Mouse (Mus musculus): Measurements from ENCODE around the gene Ptcd3.

GRCm38 (mm10) chr6:71909840-71910239 lies 1.3 kb upstream of the Ptcd3 start:
- TF ChIP-seq CTCF (conservative IDR thresholded peaks at IDR 0.05; ENCODE audit: insufficient read depth, insufficient read length, low read depth, low read length) = no peak
- TF ChIP-seq POLR2A (IDR thresholded peaks at IDR 0.05; ENCODE audit: low read depth, low read length) = no peak
